Mouse (Mus musculus) liver, adult 2 months (tissue): Measurements from ENCODE around the gene Atg10. TPM values are rescaled to one million over a fixed set of nuclear protein-coding genes. Genes with fewer than 3 reads are reported as not detected.

ENCODE experiments used
- DNase-seq: peaks from one replicate; pipeline ENCODE4 v3.0.0-alpha.2; 2011; ENCODE audit warnings: low read depth, low spot score; ENCODE audit errors: extremely low read depth
- H3K27ac ChIP-seq: fragments of 200-500 bp; replicated peaks from 2 replicates; pipeline ENCODE4 v1.5.1; 2012; ENCODE audit warnings: low read depth, mild to moderate bottlenecking, control low read depth, inconsistent platforms, low read length; ENCODE audit not compliant: insufficient read depth
- H3K27me3 ChIP-seq: fragments of 200-500 bp; 2 replicates; pipeline ENCODE4 v1.6.1; 2012; ENCODE audit warnings: mild to moderate bottlenecking, moderate library complexity, low read length, inconsistent platforms; ENCODE audit not compliant: control insufficient read depth, insufficient read depth
- H3K36me3 ChIP-seq: fragments of 200-500 bp; 2 replicates; pipeline ENCODE4 v1.6.1; 2012; ENCODE audit warnings: low read length, inconsistent platforms; ENCODE audit not compliant: control insufficient read depth, insufficient read depth
- H3K4me1 ChIP-seq: fragments of 200-500 bp; 2 replicates; pipeline ENCODE4 v1.6.1; 2011; ENCODE audit warnings: low read length; ENCODE audit not compliant: control insufficient read depth, insufficient read depth
- H3K4me3 ChIP-seq: fragments of 200-500 bp; 2 replicates; pipeline ENCODE4 v1.5.1; 2011; ENCODE audit warnings: low read depth, mild to moderate bottlenecking, control low read depth, low read length, moderate library complexity; ENCODE audit not compliant: insufficient read depth
- H3K79me2 ChIP-seq: fragments of 200-500 bp; 2 replicates; pipeline ENCODE4 v1.6.1; 2012; ENCODE audit warnings: inconsistent platforms, mild to moderate bottlenecking, low read length, moderate library complexity; ENCODE audit not compliant: control insufficient read depth, insufficient read depth
- H3K9ac ChIP-seq: fragments of 200-500 bp; 2 replicates; pipeline ENCODE4 v1.6.1; 2012; ENCODE audit warnings: low read depth, mild to moderate bottlenecking, control low read depth, inconsistent platforms, low read length
- CTCF ChIP-seq: fragments of 200-500 bp; IDR thresholded peaks from 2 replicates; pipeline ENCODE4 v1.5.1; 2011; ENCODE audit warnings: low read depth, low read length, control low read depth
- POLR2A ChIP-seq: fragments of 200-500 bp; IDR thresholded peaks from 2 replicates; pipeline ENCODE4 v1.6.1; 2011; ENCODE audit warnings: low read length, control low read depth; ENCODE audit not compliant: insufficient read depth; ENCODE audit errors: extremely low read depth
- WGBS: fragments of 180-500 bp; shearing (Covaris S2); methylation state at CpG from one replicate; pipeline ENCODE4 v1.1.7; 2018; 5-methylcytosine and 5-hydroxymethylcytosine counted together
- polyA plus RNA-seq: library from polyadenylated mRNA; depleted of rRNA; stranded (reverse); fragments of >200 nt; gene quantifications from 2 replicates; pipeline ENCODE4 v1.2.3, GENCODE M21; 2012
- total RNA-seq: library from RNA; depleted of rRNA; stranded (reverse); fragments of >200 nt; gene quantifications from 2 replicates; pipeline ENCODE4 v1.2.3, GENCODE M21; 2014

Atg10 gene
- total and polyA plus RNA-seq, 2 experiments: 0.94 to 5.3 TPM

- H3K4me1 ChIP-seq: no peaks in the 10 kb centered on the region
- TF ChIP-seq POLR2A (no peak), CTCF (no peak)
- H3K9ac ChIP-seq: no peak overlapping the region
- no peaks in the 10 kb centered on the region for H3K79me2 ChIP-seq
- no peaks in the 10 kb centered on the region; the same call in none of the 2 replicates for H3K36me3 ChIP-seq
- no peak overlapping the region for H3K27ac ChIP-seq
- DNase-seq: no peak
- H3K27me3 ChIP-seq: no peaks in the 10 kb centered on the region
- no peak overlapping the region for H3K4me3 ChIP-seq
- WGBS: 92% methylated on average over 9 of the region's 9 CpGs
These were observed 200.3 kb downstream of the Atg10 start for GRCm38 (mm10) chr13:91023447-91023846.

GRCm38 (mm10) chr13:91011851-91012250 is 211.9 kb downstream of the Atg10 start:
- no peak overlapping the region for H3K4me3 ChIP-seq
- no peak for DNase-seq
- H3K9ac ChIP-seq: no peak overlapping the region
- TF ChIP-seq CTCF: no peak
- TF ChIP-seq POLR2A: no peak
- H3K79me2 ChIP-seq: no peaks in the 10 kb centered on the region
- H3K36me3 ChIP-seq: no peaks in the 10 kb centered on the region
- H3K27me3 ChIP-seq: no peaks in the 10 kb centered on the region
- no peaks in the 10 kb centered on the region for H3K4me1 ChIP-seq
- 83% methylated on average over 3 of the region's 3 CpGs for WGBS
- no peak overlapping the region for H3K27ac ChIP-seq

GRCm38 (mm10) chr13:90995034-90995629 is 228.6 kb downstream of the Atg10 start:
- 52% methylated on average over 2 of the region's 2 CpGs for WGBS
- H3K27ac ChIP-seq: no peak overlapping the region

GRCm38 (mm10) chr13:90993602-90994001 is 230.2 kb downstream of the Atg10 start:
- Histone ChIP-seq H3K27me3 (no peaks in the 10 kb centered on the region), H3K27ac (no peak overlapping the region), H3K4me3 (no peak overlapping the region), H3K9ac (no peak overlapping the region), H3K4me1 (no peaks in the 10 kb centered on the region), H3K79me2 (no peaks in the 10 kb centered on the region), H3K36me3 (no peaks in the 10 kb centered on the region)
- TF ChIP-seq POLR2A: no peak
- no peak for TF ChIP-seq CTCF
- 91% methylated on average over 13 of the region's 13 CpGs for WGBS
- no peak for DNase-seq

More at GRCm38 (mm10) chr13:90995034-90995629, 228.6 kb downstream of the Atg10 start:
- Histone ChIP-seq H3K4me3 (no peak overlapping the region), H3K79me2 (no peaks in the 10 kb centered on the region), H3K9ac (no peak overlapping the region), H3K4me1 (no peaks in the 10 kb centered on the region), H3K27me3 (no peaks in the 10 kb centered on the region), H3K36me3 (no peaks in the 10 kb centered on the region)
- no peak for DNase-seq
- no peak for TF ChIP-seq CTCF
- no peak for TF ChIP-seq POLR2A

- Histone ChIP-seq H3K79me2 (no peaks in the 10 kb centered on the region), H3K4me1 (no peaks in the 10 kb centered on the region), H3K27ac (no peak overlapping the region), H3K36me3 (no peaks in the 10 kb centered on the region), H3K9ac (no peak overlapping the region), H3K27me3 (no peaks in the 10 kb centered on the region), H3K4me3 (no peak overlapping the region)
- TF ChIP-seq POLR2A (no peak), CTCF (no peak)
- no peak for DNase-seq
- WGBS: 93% methylated on average over 5 of the region's 5 CpGs
These were observed 230.8 kb downstream of the Atg10 start for GRCm38 (mm10) chr13:90992948-90993347.

- H3K4me1 ChIP-seq: no peaks in the 10 kb centered on the region
- no peak overlapping the region for H3K27ac ChIP-seq
- H3K9ac ChIP-seq: no peak overlapping the region
- DNase-seq: no peak
- H3K27me3 ChIP-seq: no peaks in the 10 kb centered on the region
- no peak overlapping the region for H3K4me3 ChIP-seq
- no peak for TF ChIP-seq CTCF
- TF ChIP-seq POLR2A: no peak
- 84% methylated on average over 3 of the region's 3 CpGs for WGBS
- no peaks in the 10 kb centered on the region for H3K36me3 ChIP-seq
- H3K79me2 ChIP-seq: no peaks in the 10 kb centered on the region
These were observed 235.5 kb downstream of the Atg10 start for GRCm38 (mm10) chr13:90988226-90988625.
